Mouse (Mus musculus) stomach, postnatal 0 days (tissue): ENCODE data around the gene Armh1. TPM values are rescaled to one million over a fixed set of nuclear protein-coding genes. Genes with fewer than 3 reads are reported as not detected.
A peak's percentile ranks its signal among the peaks of the same experiment; 100 is the strongest.

ENCODE experiments used
- ATAC-seq: fragments of 200-750 bp; cut with Nextera tagmentation; 2 replicates; pipeline ENCODE4 v1.8.0; 2017; ENCODE audit not compliant: low FRiP score, low TSS enrichment
- DNase-seq: peaks from one replicate; pipeline ENCODE4 v3.0.0-alpha.2; 2016; ENCODE audit warnings: low spot score
- H3K27ac ChIP-seq: fragments of 300-500 bp; sonication (generic); replicated peaks from 2 replicates; pipeline ENCODE4 v1.5.1; 2014; ENCODE audit warnings: mild to moderate bottlenecking, control low read depth
- H3K27me3 ChIP-seq: fragments of 300-500 bp; sonication (generic); 2 replicates; pipeline ENCODE4 v1.6.1; 2014; ENCODE audit warnings: low read length; ENCODE audit not compliant: control insufficient read depth, insufficient read depth
- H3K36me3 ChIP-seq: fragments of 300-500 bp; sonication (generic); 2 replicates; pipeline ENCODE4 v1.6.1; 2014; ENCODE audit warnings: low read length, mixed read lengths; ENCODE audit not compliant: control insufficient read depth, insufficient read depth
- H3K4me1 ChIP-seq: fragments of 300-500 bp; sonication (generic); replicated peaks from 2 replicates; pipeline ENCODE4 v1.6.1; 2014; ENCODE audit warnings: antibody characterized with exemption; ENCODE audit not compliant: control insufficient read depth, insufficient read depth
- H3K4me2 ChIP-seq: fragments of 300-500 bp; sonication (generic); replicated peaks from 2 replicates; pipeline ENCODE4 v1.6.1; 2014; ENCODE audit warnings: low read depth, mild to moderate bottlenecking, control low read depth, moderate library complexity
- H3K4me3 ChIP-seq: fragments of 300-500 bp; sonication (generic); 2 replicates; pipeline ENCODE4 v1.5.1; 2014; ENCODE audit warnings: low read depth, low read length, control low read depth
- H3K9ac ChIP-seq: fragments of 300-500 bp; sonication (generic); 2 replicates; pipeline ENCODE4 v1.6.1; 2014; ENCODE audit warnings: mild to moderate bottlenecking, low read length, control low read depth, mixed read lengths
- H3K9me3 ChIP-seq: fragments of 300-500 bp; sonication (generic); 2 replicates; pipeline ENCODE4 v1.6.1; 2016; ENCODE audit warnings: low read length; ENCODE audit not compliant: control insufficient read depth
- CTCF ChIP-seq: IDR thresholded peaks from 2 replicates; pipeline ENCODE4 v1.5.1; 2016; ENCODE audit warnings: antibody characterized with exemption, low read depth, mild to moderate bottlenecking, moderate library complexity
- EP300 ChIP-seq: optimal IDR thresholded peaks from 2 replicates; pipeline ENCODE3; 2016; ENCODE audit warnings: antibody characterized with exemption
- WGBS: fragments of 180-500 bp; shearing (Covaris S2); extraction: QIAGEN DNeasy Blood & Tissue Kit; methylation state at CpG from one replicate; pipeline ENCODE4 v1.1.7; 2014; 5-methylcytosine and 5-hydroxymethylcytosine counted together
- polyA plus RNA-seq: library from polyadenylated mRNA; unstranded; fragments of >200 nt; fragmentation: Nextera tagmentation; extraction: Ambion mirVana; gene quantifications from 2 replicates; pipeline ENCODE4 v1.2.1, GENCODE M21; 2015

Gene Armh1
- polyA plus RNA-seq, 1 experiment from 2014 or later: 0.16 TPM

GRCm38 (mm10) chr4:117214250-117214649, 37.7 kb downstream of the Armh1 start:
- no peak overlapping the region for H3K4me3 ChIP-seq
- no peak overlapping the region for H3K27ac ChIP-seq
- WGBS: 85% methylated on average over 6 of the region's 6 CpGs
- no peak overlapping the region for H3K9ac ChIP-seq
- TF ChIP-seq CTCF (no peak), EP300 (no peak)
- no peak overlapping the region for H3K4me2 ChIP-seq
- no peaks in the 10 kb centered on the region for H3K9me3 ChIP-seq
- H3K36me3 ChIP-seq: no peaks in the 10 kb centered on the region
- no peaks in the 10 kb centered on the region for H3K4me1 ChIP-seq
- no peaks in the 10 kb centered on the region for H3K27me3 ChIP-seq
- DNase-seq (no peak), ATAC-seq (no peak)

GRCm38 (mm10) chr4:117210147-117211074, 41.5 kb downstream of the Armh1 start:
- H3K36me3 ChIP-seq: no peaks in the 10 kb centered on the region
- H3K27ac ChIP-seq: 0 out of 2 replicates have a peak overlapping the region, but pooled peaks have one; percentile 56
- H3K4me3 ChIP-seq: no peak overlapping the region
- peak overlapping the region; percentile 31; the same call in 1 of the 2 replicates for H3K4me2 ChIP-seq
- H3K9me3 ChIP-seq: no peaks in the 10 kb centered on the region
- no peaks in the 10 kb centered on the region for H3K27me3 ChIP-seq
- WGBS: 5% methylated on average over 20 of the region's 20 CpGs
- ATAC-seq (peak; percentile 79), DNase-seq (peak; percentile 86)
- TF ChIP-seq EP300 (no peak), CTCF (peak; percentile 83)
- H3K4me1 ChIP-seq: no peaks in the 10 kb centered on the region
- H3K9ac ChIP-seq: peak overlapping the region; percentile 45; the same call in 1 of the 2 replicates

GRCm38 (mm10) chr4:117209592-117209991, 42.3 kb downstream of the Armh1 start:
- Histone ChIP-seq H3K4me3 (no peak overlapping the region), H3K27ac (no peak overlapping the region), H3K27me3 (no peaks in the 10 kb centered on the region), H3K4me2 (no peak overlapping the region), H3K36me3 (no peaks in the 10 kb centered on the region), H3K9me3 (no peaks in the 10 kb centered on the region), H3K4me1 (no peaks in the 10 kb centered on the region), H3K9ac (no peak overlapping the region)
- ATAC-seq (no peak), DNase-seq (no peak)
- TF ChIP-seq EP300 (no peak), CTCF (no peak)
- 71% methylated on average over 6 of the region's 6 CpGs for WGBS

GRCm38 (mm10) chr4:117202992-117203354, 49.0 kb downstream of the Armh1 start:
- ATAC-seq (no peak), DNase-seq (no peak)
- 62% methylated on average over 4 of the region's 4 CpGs for WGBS
- no peak overlapping the region for H3K9ac ChIP-seq
- 0 out of 2 replicates have a peak overlapping the region, but pooled peaks have one; percentile 32 for H3K4me2 ChIP-seq
- no peak overlapping the region for H3K4me3 ChIP-seq
- 0 out of 2 replicates have a peak overlapping the region, but pooled peaks have one; percentile 42 for H3K27ac ChIP-seq
- H3K27me3 ChIP-seq: no peaks in the 10 kb centered on the region
- no peaks in the 10 kb centered on the region for H3K4me1 ChIP-seq
- H3K36me3 ChIP-seq: no peaks in the 10 kb centered on the region
- H3K9me3 ChIP-seq: no peaks in the 10 kb centered on the region
- TF ChIP-seq CTCF: no peak
- no peak for TF ChIP-seq EP300

- peak overlapping the region; percentile 15 for H3K4me3 ChIP-seq
- WGBS: 1% methylated on average over 25 of the region's 25 CpGs
- DNase-seq: peak; percentile 33
Observed at GRCm38 (mm10) chr4:117202046-117202991, 49.6 kb downstream of the Armh1 start.

More at GRCm38 (mm10) chr4:117202046-117202991, 49.6 kb downstream of the Armh1 start:
- Histone ChIP-seq H3K4me2 (peak overlapping the region; percentile 32), H3K9ac (peak overlapping the region; percentile 43), H3K36me3 (no peaks in the 10 kb centered on the region), H3K27me3 (no peaks in the 10 kb centered on the region), H3K9me3 (no peaks in the 10 kb centered on the region), H3K4me1 (no peaks in the 10 kb centered on the region), H3K27ac (peak overlapping the region; percentile 42; the same call in 1 of the 2 replicates)
- peak; percentile 59 for TF ChIP-seq EP300
- peak; percentile 84 for TF ChIP-seq CTCF
- ATAC-seq: peak; percentile 91
